Mouse (Mus musculus): ENCODE measurements around the gene Flvcr2. TPM values are rescaled to one million over a fixed set of nuclear protein-coding genes. Genes with fewer than 3 reads are reported as not detected.

Gene Flvcr2
- polyA plus RNA-seq, 1 experiment from 2014 or later = 2.2 TPM

GRCm38 (mm10) chr12:85813599-85813998 lies 67.3 kb downstream of the Flvcr2 start:
- peaks cover 58% of the 10 kb centered on the region for H3K36me3 ChIP-seq (ENCODE audit: insufficient read depth)
- no peaks in the 10 kb centered on the region; the same call in 1 of the 2 replicates for H3K4me1 ChIP-seq (ENCODE audit: insufficient read depth)
- no peak overlapping the region for H3K27ac ChIP-seq (ENCODE audit: low read depth)
- no peak overlapping the region for H3K4me2 ChIP-seq
- DNase-seq (peak; percentile 40), ATAC-seq (ENCODE audit: insufficient read depth) (peak; percentile 64)
- no peak overlapping the region for H3K4me3 ChIP-seq (ENCODE audit: low read depth, low read length)
- no peaks in the 10 kb centered on the region for H3K9me3 ChIP-seq (ENCODE audit: low read depth, low read length)
- no peak overlapping the region for H3K9ac ChIP-seq
- 51% methylated on average over 2 of the region's 2 CpGs for WGBS
- TF ChIP-seq CTCF (IDR thresholded peaks at IDR 0.05; ENCODE audit: low read depth) = no peak
- no peaks in the 10 kb centered on the region for H3K27me3 ChIP-seq (ENCODE audit: insufficient read depth, low read length)

GRCm38 (mm10) chr12:85822051-85822450 lies 75.7 kb downstream of the Flvcr2 start:
- no peak for ATAC-seq (ENCODE audit: insufficient read depth)
- 73% methylated on average over 9 of the region's 9 CpGs for WGBS

GRCm38 (mm10) chr12:85824438-85825264 lies 78.3 kb downstream of the Flvcr2 start, which contains the start of the genes Erg28 and Ttll5:
Erg28 (minus strand) TSS chr12:85824550.
Ttll5 (plus strand) TSS chr12:85824659.
- ATAC-seq (ENCODE audit: insufficient read depth) (peak; percentile 99), DNase-seq (peak; percentile 97)
- peak within 1 kb of the TSS; percentile 78 for H3K4me3 ChIP-seq (ENCODE audit: low read depth, low read length)
- TF ChIP-seq CTCF (IDR thresholded peaks at IDR 0.05; ENCODE audit: low read depth) = no peak
- peak within 1 kb of the TSS; percentile 70 for H3K9ac ChIP-seq
- WGBS = under 1% methylated on average over 67 of the region's 67 CpGs
- peak within 1 kb of the TSS; percentile 71 for H3K4me2 ChIP-seq
- no peaks in the 10 kb centered on the region for H3K27me3 ChIP-seq (ENCODE audit: insufficient read depth, low read length)
- peak within 1 kb of the TSS; percentile 98 for H3K27ac ChIP-seq (ENCODE audit: low read depth)
- H3K4me1 ChIP-seq (ENCODE audit: insufficient read depth) = 0 out of 2 replicates have a peak, but pooled peaks cover 3% of the 10 kb centered on the region
- H3K9me3 ChIP-seq (ENCODE audit: low read depth, low read length) = no peaks in the 10 kb centered on the region
- peaks cover 25% of the 10 kb centered on the region; the same call in 1 of the 2 replicates for H3K36me3 ChIP-seq (ENCODE audit: insufficient read depth)

More at GRCm38 (mm10) chr12:85822051-85822450, 75.7 kb downstream of the Flvcr2 start:
- 0 out of 2 replicates have a peak, but pooled peaks cover 3% of the 10 kb centered on the region for H3K4me1 ChIP-seq (ENCODE audit: insufficient read depth)
- TF ChIP-seq CTCF (IDR thresholded peaks at IDR 0.05; ENCODE audit: low read depth) = peak; percentile 27
- H3K9ac ChIP-seq = no peak overlapping the region
- no peak overlapping the region for H3K4me2 ChIP-seq
- no peaks in the 10 kb centered on the region for H3K9me3 ChIP-seq (ENCODE audit: low read depth, low read length)
- H3K36me3 ChIP-seq (ENCODE audit: insufficient read depth) = peaks cover 33% of the 10 kb centered on the region
- H3K4me3 ChIP-seq (ENCODE audit: low read depth, low read length) = no peak overlapping the region
- no peaks in the 10 kb centered on the region for H3K27me3 ChIP-seq (ENCODE audit: insufficient read depth, low read length)
- no peak for DNase-seq
- H3K27ac ChIP-seq (ENCODE audit: low read depth) = no peak overlapping the region

- Histone ChIP-seq H3K4me2 (peak overlapping the region; percentile 71), H3K4me1 (ENCODE audit: insufficient read depth) (0 out of 2 replicates have a peak, but pooled peaks cover 3% of the 10 kb centered on the region), H3K27ac (ENCODE audit: low read depth) (peak overlapping the region; percentile 98), H3K36me3 (ENCODE audit: insufficient read depth) (peaks cover 28% of the 10 kb centered on the region; the same call in 1 of the 2 replicates), H3K27me3 (ENCODE audit: insufficient read depth, low read length) (no peaks in the 10 kb centered on the region), H3K9me3 (ENCODE audit: low read depth, low read length) (no peaks in the 10 kb centered on the region), H3K9ac (peak overlapping the region; percentile 70), H3K4me3 (ENCODE audit: low read depth, low read length) (peak overlapping the region; percentile 78)
- ATAC-seq (ENCODE audit: insufficient read depth) (no peak), DNase-seq (peak; percentile 15)
- 7% methylated on average over 8 of the region's 8 CpGs for WGBS
- TF ChIP-seq CTCF (IDR thresholded peaks at IDR 0.05; ENCODE audit: low read depth) = no peak
These were observed 79.0 kb downstream of the Flvcr2 start for GRCm38 (mm10) chr12:85825361-85825760.

GRCm38 (mm10) chr12:85825822-85826221 lies 79.5 kb downstream of the Flvcr2 start:
- peaks cover 28% of the 10 kb centered on the region; the same call in 1 of the 2 replicates for H3K36me3 ChIP-seq (ENCODE audit: insufficient read depth)
- TF ChIP-seq CTCF (IDR thresholded peaks at IDR 0.05; ENCODE audit: low read depth) = no peak
- ATAC-seq (ENCODE audit: insufficient read depth) (no peak), DNase-seq (no peak)
- no peak overlapping the region for H3K27ac ChIP-seq (ENCODE audit: low read depth)
- H3K27me3 ChIP-seq (ENCODE audit: insufficient read depth, low read length) = no peaks in the 10 kb centered on the region
- no peaks in the 10 kb centered on the region for H3K9me3 ChIP-seq (ENCODE audit: low read depth, low read length)
- H3K4me1 ChIP-seq (ENCODE audit: insufficient read depth) = 0 out of 2 replicates have a peak, but pooled peaks cover 3% of the 10 kb centered on the region
- WGBS = 66% methylated on average over 2 of the region's 2 CpGs
- H3K4me3 ChIP-seq (ENCODE audit: low read depth, low read length) = peak overlapping the region; percentile 78
- H3K4me2 ChIP-seq = peak overlapping the region; percentile 71
- H3K9ac ChIP-seq = no peak overlapping the region; the same call in 1 of the 2 replicates

- no peak overlapping the region for H3K27ac ChIP-seq (ENCODE audit: low read depth)
- no peak overlapping the region for H3K9ac ChIP-seq
- no peak for TF ChIP-seq CTCF (IDR thresholded peaks at IDR 0.05; ENCODE audit: low read depth)
- H3K27me3 ChIP-seq (ENCODE audit: insufficient read depth, low read length) = no peaks in the 10 kb centered on the region
- H3K4me3 ChIP-seq (ENCODE audit: low read depth, low read length) = no peak overlapping the region
- WGBS = 89% methylated on average over 3 of the region's 3 CpGs
- no peaks in the 10 kb centered on the region for H3K4me1 ChIP-seq (ENCODE audit: insufficient read depth)
- H3K9me3 ChIP-seq (ENCODE audit: low read depth, low read length) = no peaks in the 10 kb centered on the region
- H3K4me2 ChIP-seq = no peak overlapping the region
- ATAC-seq (ENCODE audit: insufficient read depth) = no peak
- DNase-seq = no peak
- H3K36me3 ChIP-seq (ENCODE audit: insufficient read depth) = peaks cover 33% of the 10 kb centered on the region; the same call in 1 of the 2 replicates
These were observed 82.5 kb downstream of the Flvcr2 start for GRCm38 (mm10) chr12:85828856-85829255.

GRCm38 (mm10) chr12:85829866-85830265 lies 83.5 kb downstream of the Flvcr2 start:
- DNase-seq (no peak), ATAC-seq (ENCODE audit: insufficient read depth) (no peak)
- Histone ChIP-seq H3K4me1 (ENCODE audit: insufficient read depth) (no peaks in the 10 kb centered on the region), H3K9ac (no peak overlapping the region), H3K4me2 (no peak overlapping the region), H3K36me3 (ENCODE audit: insufficient read depth) (peaks cover 37% of the 10 kb centered on the region; the same call in 1 of the 2 replicates), H3K9me3 (ENCODE audit: low read depth, low read length) (no peaks in the 10 kb centered on the region), H3K4me3 (ENCODE audit: low read depth, low read length) (no peak overlapping the region), H3K27ac (ENCODE audit: low read depth) (no peak overlapping the region), H3K27me3 (ENCODE audit: insufficient read depth, low read length) (no peaks in the 10 kb centered on the region)
- TF ChIP-seq CTCF (IDR thresholded peaks at IDR 0.05; ENCODE audit: low read depth) = no peak
- WGBS = 86% methylated on average over 3 of the region's 3 CpGs

Measured in lung, embryonic 14.5 days (tissue).